Mouse (Mus musculus) small intestine, adult 2 months (tissue): ENCODE results near the gene Nox1.

Experiments used
- CTCF ChIP-seq: fragments of 200-500 bp; IDR thresholded peaks from 2 replicates; pipeline ENCODE4 v1.5.1; 2012; ENCODE audit warnings: low read depth, mild to moderate bottlenecking, control low read depth, inconsistent platforms, low read length, moderate library complexity, mixed read lengths; ENCODE audit not compliant: insufficient replicate concordance, insufficient read length; ENCODE audit errors: extremely low read depth
- POLR2A ChIP-seq: fragments of 200-500 bp; IDR thresholded peaks from 2 replicates; pipeline ENCODE4 v1.6.1; 2012; ENCODE audit warnings: low read depth, mild to moderate bottlenecking, control low read depth, inconsistent platforms, low read length, moderate library complexity

GRCm38 (mm10) chrX:134058987-134059712, 162.6 kb downstream of the Nox1 start, which contains the start of gene Cstf2:
- TF ChIP-seq POLR2A (peak; percentile 27; the same call in 1 of the 2 replicates), CTCF (no peak)
